In the genomic region with DNA sequence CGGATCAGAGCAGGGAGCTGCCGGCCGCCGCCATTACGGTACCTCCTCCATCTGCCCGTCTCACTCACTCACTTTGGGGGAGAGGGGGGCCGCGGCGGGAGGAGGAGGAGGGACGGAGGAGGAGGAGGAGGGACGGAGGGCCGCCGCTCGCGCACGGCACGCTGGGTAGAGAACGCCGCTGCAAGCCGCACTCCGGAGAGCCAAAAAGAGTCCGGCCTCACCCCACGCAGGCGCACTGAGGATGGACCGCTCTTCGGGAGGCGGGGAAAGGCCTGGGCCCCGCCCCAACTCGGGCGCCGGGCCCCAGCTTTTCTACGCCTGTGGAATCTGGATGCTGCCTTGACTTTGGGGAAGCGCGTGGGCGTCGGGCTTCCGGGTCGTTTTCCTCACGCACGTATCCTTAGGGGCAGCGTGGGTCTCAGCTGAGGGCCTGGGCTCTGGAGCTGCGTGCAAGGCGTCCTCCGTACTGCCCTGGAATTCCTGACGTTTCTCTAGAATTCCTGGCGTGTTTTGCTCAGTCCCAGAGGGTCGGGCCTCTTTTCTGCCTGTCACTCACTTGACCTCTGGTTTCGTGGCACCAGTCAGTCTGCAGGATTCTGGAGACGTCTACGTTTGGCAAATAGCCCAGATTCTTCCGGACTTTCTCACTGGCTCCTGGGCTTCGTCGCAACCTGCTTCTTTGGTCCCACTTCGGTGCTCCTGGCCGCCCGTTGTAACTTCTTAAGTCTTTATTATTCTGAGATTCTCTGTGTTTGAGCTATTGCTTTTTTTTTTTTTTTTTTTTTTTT, we compare ENCODE assay signal across 8 mouse cellular contexts. TPM values are rescaled to one million over a fixed set of nuclear protein-coding genes. Genes with fewer than 3 reads are reported as not detected.
A peak's percentile ranks its signal among the peaks of the same experiment; 100 is the strongest.
DNase-seq lines count a peak whose midpoint lies in the region; ATAC-seq and TF ChIP-seq lines count a peak whose summit lies in the region.

A gene (minus strand): TSS at position 53 of the 788 bp plus-strand sequence.

- H3K9ac ChIP-seq in heart, embryonic 12.5 days, result peak within 1 kb of the TSS; percentile 96
- peak within 1 kb of the TSS; percentile 99 for H3K9ac ChIP-seq in kidney, postnatal 0 days (ENCODE audit: low read depth, low read length)
- H3K9ac ChIP-seq in liver, embryonic 11.5 days (ENCODE audit: low read depth, low read length), result peak within 1 kb of the TSS; percentile 99
- peak within 1 kb of the TSS; percentile 99 for H3K9ac ChIP-seq in stomach, embryonic 14.5 days (replicated peaks; ENCODE audit: low read depth, low read length)

- peak within 1 kb of the TSS; percentile 76 for H3K4me3 ChIP-seq in heart, embryonic 12.5 days
- peak within 1 kb of the TSS; percentile 96 for H3K4me3 ChIP-seq in kidney, postnatal 0 days (replicated peaks; ENCODE audit: low read depth, low read length)
- H3K4me3 ChIP-seq in liver, embryonic 11.5 days (ENCODE audit: low read depth, low read length), result peak within 1 kb of the TSS; percentile 98
- H3K4me3 ChIP-seq in stomach, embryonic 14.5 days (ENCODE audit: low read depth, low read length), result peak within 1 kb of the TSS; percentile 96

- H3K4me2 ChIP-seq in heart, embryonic 12.5 days, result peak within 1 kb of the TSS; percentile 69
- peak within 1 kb of the TSS; percentile 65 for H3K4me2 ChIP-seq in kidney, postnatal 0 days (ENCODE audit: low read length)
- H3K4me2 ChIP-seq in liver, embryonic 11.5 days, result peak within 1 kb of the TSS; percentile 69
- peak within 1 kb of the TSS; percentile 54 for H3K4me2 ChIP-seq in stomach, embryonic 14.5 days (replicated peaks; ENCODE audit: low read depth, low read length)

- H3K36me3 ChIP-seq in heart, embryonic 12.5 days, result no peaks in the 10 kb centered on the region
- no peaks in the 10 kb centered on the region for H3K36me3 ChIP-seq in kidney, postnatal 0 days (ENCODE audit: insufficient read depth, low read length)
- H3K36me3 ChIP-seq in liver, embryonic 11.5 days (ENCODE audit: control insufficient read depth, insufficient read depth, low read length), result no peaks in the 10 kb centered on the region
- no peaks in the 10 kb centered on the region for H3K36me3 ChIP-seq in stomach, embryonic 14.5 days (ENCODE audit: control insufficient read depth, insufficient read depth, low read length)

- under 1% methylated on average over 54 of the region's 56 CpGs for WGBS in heart, embryonic 12.5 days
- WGBS in kidney, postnatal 0 days, result 0% methylated on average over 52 of the region's 56 CpGs
- under 1% methylated on average over 48 of the region's 56 CpGs for WGBS in liver, embryonic 11.5 days
- under 1% methylated on average over 46 of the region's 56 CpGs for WGBS in stomach, embryonic 14.5 days

- DNase-seq in CD4-positive helper T cell, adult 2 months (ENCODE audit: low read depth, low spot score), result peak; percentile 96
- peak; percentile 93 for DNase-seq in brain, embryonic 18.5 days (ENCODE audit: low read depth, low spot score)
- DNase-seq in kidney, postnatal 0 days (ENCODE audit: low spot score), result peak; percentile 99
- DNase-seq in liver, embryonic 11.5 days (ENCODE audit: low spot score), result peak; percentile 96
- DNase-seq in naive thymus-derived CD4-positive, alpha-beta T cell, adult 2 months (ENCODE audit: low read depth), result peak; percentile 95

- no peak for TF ChIP-seq CTCF in kidney, postnatal 0 days (IDR thresholded peaks at IDR 0.05; ENCODE audit: low read depth)

- H3K27me3 ChIP-seq in heart, embryonic 12.5 days (replicated peaks), result no peaks in the 10 kb centered on the region
- no peaks in the 10 kb centered on the region for H3K27me3 ChIP-seq in kidney, postnatal 0 days (ENCODE audit: insufficient read depth, low read length)
- H3K27me3 ChIP-seq in liver, embryonic 11.5 days (replicated peaks; ENCODE audit: control insufficient read depth, insufficient read depth, low read length), result no peaks in the 10 kb centered on the region
- no peaks in the 10 kb centered on the region for H3K27me3 ChIP-seq in stomach, embryonic 14.5 days (ENCODE audit: control insufficient read depth, insufficient read depth, low read length)

- peak; percentile 92 for ATAC-seq in erythroid progenitor cell, adult 5-6 weeks (replicated peaks; ENCODE audit: low FRiP score, poor library complexity, severe bottlenecking)
- ATAC-seq in heart, embryonic 12.5 days (ENCODE audit: insufficient number of reproducible peaks, low FRiP score), result peak; percentile 95
- ATAC-seq in kidney, postnatal 0 days (replicated peaks; ENCODE audit: low FRiP score, low read depth), result peak; percentile 96
- peak; percentile 92 for ATAC-seq in liver, embryonic 11.5 days (replicated peaks; ENCODE audit: low FRiP score)
- peak; percentile 94 for ATAC-seq in stomach, embryonic 14.5 days (ENCODE audit: insufficient number of reproducible peaks, insufficient read depth, low FRiP score, low read depth)

- H3K27ac ChIP-seq in heart, embryonic 12.5 days (ENCODE audit: poor library complexity, severe bottlenecking), result peak within 1 kb of the TSS; percentile 100
- H3K27ac ChIP-seq in kidney, postnatal 0 days, result peak within 1 kb of the TSS; percentile 100
- peak within 1 kb of the TSS; percentile 99 for H3K27ac ChIP-seq in liver, embryonic 11.5 days (ENCODE audit: low read depth, low read length)
- H3K27ac ChIP-seq in stomach, embryonic 14.5 days (ENCODE audit: low read length), result peak within 1 kb of the TSS; percentile 100

- H3K9me3 ChIP-seq in heart, embryonic 12.5 days (replicated peaks), result no peaks in the 10 kb centered on the region
- H3K9me3 ChIP-seq in kidney, postnatal 0 days (replicated peaks; ENCODE audit: low read length), result no peaks in the 10 kb centered on the region
- no peaks in the 10 kb centered on the region for H3K9me3 ChIP-seq in liver, embryonic 11.5 days (ENCODE audit: control insufficient read depth, low read length)
- no peaks in the 10 kb centered on the region for H3K9me3 ChIP-seq in stomach, embryonic 14.5 days (ENCODE audit: control insufficient read depth, low read depth, low read length)

- peaks cover 32% of the 10 kb centered on the region for H3K4me1 ChIP-seq in heart, embryonic 12.5 days (replicated peaks)
- H3K4me1 ChIP-seq in kidney, postnatal 0 days (replicated peaks; ENCODE audit: insufficient read depth, low read length), result peaks cover 12% of the 10 kb centered on the region; the same call in 1 of the 2 replicates
- peaks cover 22% of the 10 kb centered on the region for H3K4me1 ChIP-seq in liver, embryonic 11.5 days (replicated peaks; ENCODE audit: control insufficient read depth, insufficient read depth, low read length)
- H3K4me1 ChIP-seq in stomach, embryonic 14.5 days (ENCODE audit: control insufficient read depth, insufficient read depth, low read length), result peaks cover 13% of the 10 kb centered on the region

RNA-seq across cellular contexts. Expression of the gene that starts here (rescaled TPM):
- 48.3 and 55.8 TPM in 2 replicates for total RNA-seq in erythroid progenitor cell, adult 5-6 weeks (2015; ENCODE audit: low replicate concordance)
- total RNA-seq in erythroid progenitor cell, adult 5-6 weeks (2017; ENCODE audit: low replicate concordance), result 60.2 and 84.8 TPM in 2 replicates
- polyA plus RNA-seq in heart, embryonic 12.5 days (2016; fragmentation: Nextera tagmentation; extraction: Ambion mirVana), result 54.8 and 58.6 TPM in 2 replicates
- 44.1 and 46.3 TPM in 2 replicates for polyA plus RNA-seq in kidney, postnatal 0 days (2015; fragmentation: Nextera tagmentation; extraction: Ambion mirVana)
- 30.3 and 31.0 TPM in 2 replicates for polyA plus RNA-seq in liver, embryonic 11.5 days (2014; fragmentation: Nextera tagmentation; extraction: Ambion mirVana)
- 62.2 and 63.6 TPM in 2 replicates for polyA plus RNA-seq in stomach, embryonic 14.5 days (2014; fragmentation: Nextera tagmentation; extraction: Ambion mirVana)

Comparison
In these comparisons a context has a peak if more than half of its experiments do, and no peak if none do; other contexts are left out.
1. Peak in every context shown above with its lines: DNase-seq, ATAC-seq, H3K4me3 ChIP-seq and H3K27ac ChIP-seq.